Mouse (Mus musculus): ENCODE results near the gene Arhgef26. TPM values are rescaled to one million over a fixed set of nuclear protein-coding genes. Genes with fewer than 3 reads are reported as not detected.

The Arhgef26 gene
- total and polyA plus RNA-seq, 3 experiments = 0.08 TPM; not detected in 2

DNA sequence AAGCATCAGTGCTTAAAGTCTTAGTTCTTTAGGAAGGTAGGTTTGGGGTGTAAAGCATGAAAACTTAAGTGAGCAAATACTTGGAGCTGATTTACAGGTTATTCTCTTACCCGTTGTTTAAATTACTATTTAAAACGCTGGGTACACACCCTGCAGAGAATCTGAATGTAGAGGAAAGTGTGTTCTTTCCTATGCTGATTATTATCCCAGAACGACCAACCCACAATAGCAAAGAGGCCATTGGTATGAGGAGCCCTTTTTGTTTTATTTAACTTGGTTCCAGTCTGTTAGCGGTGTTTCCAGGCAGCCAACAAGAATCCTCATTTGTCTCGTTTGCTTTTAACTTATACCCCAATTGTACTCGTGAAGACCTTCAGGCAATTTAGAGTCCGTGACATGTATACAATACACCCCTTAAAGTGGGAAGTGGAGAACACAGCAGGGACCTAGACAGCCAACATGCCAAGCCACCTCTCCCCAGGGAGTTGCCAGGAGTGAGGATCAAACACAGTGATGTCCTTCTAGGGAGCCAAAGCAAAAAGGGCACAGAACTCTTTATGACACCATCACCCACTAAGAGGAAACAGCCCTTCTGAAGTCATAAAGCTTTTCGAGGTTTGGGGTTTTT, 71.5 kb downstream of the Arhgef26 start:
- no peak for DNase-seq (ENCODE audit: low read depth, low spot score)
- no peak overlapping the region for H3K4me3 ChIP-seq (ENCODE audit: control insufficient read depth in 1 of 2, insufficient read depth in 1 of 2, low read depth in 2 of 2, low read length in 2 of 2)
- H3K27ac ChIP-seq (ENCODE audit: control insufficient read depth, low read depth, low read length) = no peak overlapping the region
- TF ChIP-seq MAZ (IDR thresholded peaks at IDR 0.05; ENCODE audit: low read depth, low read length) = no peak
- no peak for TF ChIP-seq POLR2A (IDR thresholded peaks at IDR 0.05; ENCODE audit: control insufficient read depth in 1 of 2, insufficient read depth in 1 of 2, low read depth in 1 of 2, low read length in 2 of 2, poor library complexity in 1 of 2)
- TF ChIP-seq HCFC1 (IDR thresholded peaks at IDR 0.05; ENCODE audit: low read depth, low read length) = no peak
- TF ChIP-seq POLR2AphosphoS5 (IDR thresholded peaks at IDR 0.05; ENCODE audit: borderline replicate concordance, low read depth, low read length) = no peak
- no peak for TF ChIP-seq ZNF384 (IDR thresholded peaks at IDR 0.05; ENCODE audit: low read depth, low read length)
- no peak for TF ChIP-seq BHLHE40 (IDR thresholded peaks at IDR 0.05; ENCODE audit: borderline replicate concordance, low read depth, low read length)
- no peak for TF ChIP-seq TAL1 (IDR thresholded peaks at IDR 0.05; ENCODE audit: low read length)
- TF ChIP-seq RCOR1 (IDR thresholded peaks at IDR 0.05; ENCODE audit: low read depth, low read length) = no peak
- TF ChIP-seq GABPA (IDR thresholded peaks at IDR 0.05; ENCODE audit: low read depth, low read length) = no peak
- TF ChIP-seq MAX (IDR thresholded peaks at IDR 0.05; ENCODE audit: low read length) = no peak
- no peak for TF ChIP-seq CHD2 (IDR thresholded peaks at IDR 0.05; ENCODE audit: low read length)
- TF ChIP-seq SMC3 (IDR thresholded peaks at IDR 0.05; ENCODE audit: low read depth, low read length) = no peak
- TF ChIP-seq ZMIZ1 (IDR thresholded peaks at IDR 0.05; ENCODE audit: low read depth, low read length) = no peak
- TF ChIP-seq NRF1 (IDR thresholded peaks at IDR 0.05; ENCODE audit: insufficient read depth, low read depth, low read length, poor library complexity, severe bottlenecking) = no peak
- no peak for TF ChIP-seq ETS1 (IDR thresholded peaks at IDR 0.05; ENCODE audit: low read depth, low read length)
- TF ChIP-seq POLR2AphosphoS2 (IDR thresholded peaks at IDR 0.05; ENCODE audit: low read length) = no peak
- TF ChIP-seq ZKSCAN1 (IDR thresholded peaks at IDR 0.05; ENCODE audit: low read depth, low read length) = no peak
- no peaks in the 10 kb centered on the region for H3K79me2 ChIP-seq (ENCODE audit: control insufficient read depth, insufficient read depth, low read length, poor library complexity)
- no peaks in the 10 kb centered on the region for H3K9me3 ChIP-seq (replicated peaks; ENCODE audit: insufficient read depth, low read length)
- no peaks in the 10 kb centered on the region for H3K4me1 ChIP-seq (ENCODE audit: control insufficient read depth in 1 of 2, insufficient read depth in 2 of 2, low read length in 2 of 2)
- H3K9ac ChIP-seq (ENCODE audit: control insufficient read depth, low read depth, low read length, poor library complexity, severe bottlenecking) = no peak overlapping the region
- H3K27me3 ChIP-seq (ENCODE audit: control insufficient read depth in 1 of 2, insufficient read depth in 2 of 2, low read length in 2 of 2) = no peaks in the 10 kb centered on the region
- no peaks in the 10 kb centered on the region for H3K36me3 ChIP-seq (ENCODE audit: control insufficient read depth in 1 of 2, insufficient read depth in 2 of 2, low read length in 2 of 2)

DNA sequence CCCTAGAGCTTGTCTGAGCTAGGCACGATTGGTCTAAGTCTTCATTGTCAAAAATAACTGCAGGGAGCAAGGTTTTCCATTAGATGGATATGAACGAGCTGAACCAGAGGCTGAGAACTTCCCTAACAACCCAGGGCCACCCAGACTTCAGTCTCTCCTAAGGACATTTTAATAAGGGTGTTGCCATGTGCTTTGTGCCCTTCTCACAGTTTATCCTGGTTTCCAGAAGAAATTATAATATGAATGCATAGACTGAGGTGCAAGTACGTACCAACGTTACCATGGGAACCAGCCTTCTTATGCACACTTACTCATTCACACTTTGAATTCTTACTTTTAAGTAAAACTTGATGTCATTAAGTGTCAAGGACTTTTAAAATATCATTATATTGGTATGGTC, 72.3 kb downstream of the Arhgef26 start:
- Histone ChIP-seq H3K79me2 (ENCODE audit: control insufficient read depth, insufficient read depth, low read length, poor library complexity) (no peaks in the 10 kb centered on the region), H3K4me1 (ENCODE audit: control insufficient read depth in 1 of 2, insufficient read depth in 2 of 2, low read length in 2 of 2) (no peaks in the 10 kb centered on the region), H3K27ac (ENCODE audit: control insufficient read depth, low read depth, low read length) (no peak overlapping the region), H3K4me3 (ENCODE audit: control insufficient read depth in 1 of 2, insufficient read depth in 1 of 2, low read depth in 2 of 2, low read length in 2 of 2) (no peak overlapping the region), H3K9ac (ENCODE audit: control insufficient read depth, low read depth, low read length, poor library complexity, severe bottlenecking) (no peak overlapping the region), H3K9me3 (replicated peaks; ENCODE audit: insufficient read depth, low read length) (no peaks in the 10 kb centered on the region), H3K27me3 (ENCODE audit: control insufficient read depth in 1 of 2, insufficient read depth in 2 of 2, low read length in 2 of 2) (no peaks in the 10 kb centered on the region), H3K36me3 (ENCODE audit: control insufficient read depth in 1 of 2, insufficient read depth in 2 of 2, low read length in 2 of 2) (no peaks in the 10 kb centered on the region)
- no peak for TF ChIP-seq MYC (IDR thresholded peaks at IDR 0.05; ENCODE audit: low read depth, low read length)
- TF ChIP-seq POLR2A (IDR thresholded peaks at IDR 0.05; ENCODE audit: control insufficient read depth in 1 of 2, insufficient read depth in 1 of 2, low read depth in 1 of 2, low read length in 2 of 2, poor library complexity in 1 of 2) = no peak
- TF ChIP-seq MXI1 (IDR thresholded peaks at IDR 0.05; ENCODE audit: low read depth, low read length) = no peak
- no peak for TF ChIP-seq EP300 (IDR thresholded peaks at IDR 0.05; ENCODE audit: low read depth in 1 of 2, low read length in 2 of 2)
- no peak for TF ChIP-seq SMC3 (IDR thresholded peaks at IDR 0.05; ENCODE audit: low read depth, low read length)
- no peak for TF ChIP-seq ZC3H11A (IDR thresholded peaks at IDR 0.05; ENCODE audit: low read depth, low read length)
- no peak for TF ChIP-seq ELF1 (IDR thresholded peaks at IDR 0.05; ENCODE audit: low read depth, low read length)
- no peak for TF ChIP-seq GATA1 (IDR thresholded peaks at IDR 0.05; ENCODE audit: low read depth, low read length)
- no peak for TF ChIP-seq RCOR1 (IDR thresholded peaks at IDR 0.05; ENCODE audit: low read depth, low read length)
- no peak for TF ChIP-seq POLR2AphosphoS2 (IDR thresholded peaks at IDR 0.05; ENCODE audit: low read length)
- TF ChIP-seq UBTF (IDR thresholded peaks at IDR 0.05; ENCODE audit: borderline replicate concordance, insufficient read depth, low read depth, low read length) = no peak
- no peak for TF ChIP-seq CHD2 (IDR thresholded peaks at IDR 0.05; ENCODE audit: low read length)
- no peak for TF ChIP-seq NRF1 (IDR thresholded peaks at IDR 0.05; ENCODE audit: insufficient read depth, low read depth, low read length, poor library complexity, severe bottlenecking)
- DNase-seq (ENCODE audit: low read depth, low spot score) = no peak
